Mouse (Mus musculus) neural tube, embryonic 12.5 days (tissue): ENCODE data around the gene Ppp3ca. TPM values are rescaled to one million over a fixed set of nuclear protein-coding genes. Genes with fewer than 3 reads are reported as not detected.

Source experiments
- ATAC-seq: fragments of 200-750 bp; cut with Nextera tagmentation; 2 replicates; pipeline ENCODE4 v1.8.0; 2017; ENCODE audit warnings: low read depth, mild to moderate bottlenecking, moderate TSS enrichment, moderate library complexity; ENCODE audit not compliant: low FRiP score
- H3K27ac ChIP-seq: fragments of 300-500 bp; sonication (generic); 2 replicates; pipeline ENCODE4 v1.5.1; 2016
- H3K27me3 ChIP-seq: fragments of 300-500 bp; sonication (generic); replicated peaks from 2 replicates; pipeline ENCODE4 v1.6.1; 2016; ENCODE audit warnings: mild to moderate bottlenecking
- H3K36me3 ChIP-seq: fragments of 300-500 bp; sonication (generic); 2 replicates; pipeline ENCODE4 v1.6.1; 2016; ENCODE audit warnings: mild to moderate bottlenecking
- H3K4me1 ChIP-seq: fragments of 300-500 bp; sonication (generic); 2 replicates; pipeline ENCODE4 v1.6.1; 2016
- H3K4me2 ChIP-seq: fragments of 300-500 bp; sonication (generic); replicated peaks from 2 replicates; pipeline ENCODE4 v1.6.1; 2016; ENCODE audit warnings: mild to moderate bottlenecking
- H3K4me3 ChIP-seq: fragments of 300-500 bp; sonication (generic); 2 replicates; pipeline ENCODE4 v1.5.1; 2016
- H3K9ac ChIP-seq: fragments of 300-500 bp; sonication (generic); 2 replicates; pipeline ENCODE4 v1.6.1; 2016; ENCODE audit warnings: mild to moderate bottlenecking
- H3K9me3 ChIP-seq: fragments of 300-500 bp; sonication (generic); 2 replicates; pipeline ENCODE4 v1.6.1; 2016; ENCODE audit warnings: mild to moderate bottlenecking
- WGBS: fragments of 180-500 bp; shearing (Covaris S2); methylation state at CpG from one replicate; pipeline ENCODE4 v1.1.7; 2016; 5-methylcytosine and 5-hydroxymethylcytosine counted together
- microRNA-seq: library from miRNA; unstranded; fragments of <30 nt; microRNA quantifications from one replicate; pipeline ENCODE4, GENCODE M21; 2017
- polyA plus RNA-seq: library from polyadenylated mRNA; unstranded; fragments of >200 nt; fragmentation: Nextera tagmentation; extraction: Ambion mirVana; gene quantifications from 2 replicates; pipeline ENCODE4 v1.2.1, GENCODE M21; 2016

Gene Ppp3ca
- polyA plus RNA-seq, 1 experiment from 2014 or later, result 164 TPM

DNA sequence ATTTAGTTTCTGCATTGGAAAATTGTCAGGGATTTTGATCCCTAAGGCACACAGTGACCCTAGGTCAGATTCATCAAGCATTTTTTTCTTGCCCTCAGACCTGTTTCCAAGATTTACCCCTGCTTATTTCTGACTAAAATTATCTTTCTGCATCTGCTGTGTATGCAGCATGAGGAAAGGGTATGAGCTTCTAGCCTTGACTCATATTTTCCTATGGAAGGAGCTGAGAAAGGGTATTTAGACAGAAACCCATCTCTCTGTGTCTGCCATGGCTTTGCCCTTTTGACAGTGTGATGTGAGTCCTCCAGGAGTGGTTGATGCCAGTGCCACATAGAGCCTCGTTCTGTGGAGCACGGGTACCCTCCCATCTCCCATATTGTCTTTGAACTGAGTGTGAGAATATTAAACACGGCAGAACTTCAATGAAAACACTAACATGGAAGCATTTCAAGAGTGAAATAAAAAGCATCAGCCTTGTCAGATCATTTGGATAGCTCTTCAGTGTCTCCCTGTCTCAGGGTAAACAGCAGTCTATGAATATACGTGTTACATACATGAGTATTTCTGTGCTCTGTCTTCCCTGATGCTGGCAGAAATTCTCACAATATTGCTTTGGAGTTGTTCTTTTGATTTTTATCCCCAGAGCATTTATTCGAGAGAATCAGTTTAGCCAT is 311.1 kb downstream of the Ppp3ca start:
- H3K9me3 ChIP-seq, result no peaks in the 10 kb centered on the region
- H3K9ac ChIP-seq, result no peak overlapping the region
- H3K27ac ChIP-seq, result no peak overlapping the region
- ATAC-seq, result no peak
- H3K27me3 ChIP-seq, result no peaks in the 10 kb centered on the region
- H3K4me3 ChIP-seq, result no peak overlapping the region
- no peaks in the 10 kb centered on the region for H3K4me1 ChIP-seq
- H3K4me2 ChIP-seq, result no peak overlapping the region
- H3K36me3 ChIP-seq, result no peaks in the 10 kb centered on the region
- WGBS, result 88% methylated on average over 5 of the region's 5 CpGs

DNA sequence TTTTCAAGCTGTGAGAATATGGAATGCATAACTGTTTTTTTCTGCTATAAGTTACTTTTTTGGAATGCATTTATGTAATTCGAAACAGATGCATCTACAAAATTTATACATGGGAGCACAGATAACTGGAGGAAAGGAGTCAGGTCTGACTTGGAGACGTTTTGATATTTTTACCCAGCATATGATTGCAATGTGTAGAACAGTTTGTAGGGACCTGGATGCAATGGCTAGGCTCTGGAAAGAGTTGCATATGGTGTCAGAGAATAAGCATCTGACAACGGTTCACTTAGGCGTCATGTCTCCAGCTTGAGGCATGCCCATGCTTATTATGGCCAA is 311.6 kb downstream of the Ppp3ca start:
- Histone ChIP-seq H3K9me3 (no peaks in the 10 kb centered on the region), H3K4me2 (no peak overlapping the region), H3K4me3 (no peak overlapping the region), H3K4me1 (no peaks in the 10 kb centered on the region), H3K9ac (no peak overlapping the region), H3K27ac (no peak overlapping the region), H3K36me3 (no peaks in the 10 kb centered on the region), H3K27me3 (no peaks in the 10 kb centered on the region)
- WGBS, result 88% methylated on average over 4 of the region's 4 CpGs
- ATAC-seq, result no peak

DNA sequence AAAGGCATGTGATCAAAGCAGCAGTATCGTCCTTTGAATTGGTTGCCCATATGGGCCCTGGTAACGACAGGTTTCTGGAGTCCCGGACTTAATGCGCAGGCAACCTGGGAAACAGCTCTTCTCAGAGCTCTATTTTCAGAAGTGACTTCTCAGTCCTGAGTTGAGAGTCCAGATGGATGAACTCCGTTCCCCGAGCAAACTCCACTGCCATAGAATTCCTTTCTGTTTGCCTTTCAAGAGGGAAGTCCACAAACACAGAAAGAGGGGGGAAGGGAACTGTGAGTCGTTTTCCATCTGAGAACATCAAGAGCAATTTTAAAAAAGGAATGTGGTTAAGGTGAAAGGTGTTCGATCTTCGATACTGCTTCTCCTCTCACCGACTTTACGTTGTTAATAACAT is 312.1 kb downstream of the Ppp3ca start:
- H3K27me3 ChIP-seq, result no peaks in the 10 kb centered on the region
- no peak for ATAC-seq
- no peak overlapping the region for H3K4me2 ChIP-seq
- 91% methylated on average over 11 of the region's 11 CpGs for WGBS
- no peaks in the 10 kb centered on the region for H3K36me3 ChIP-seq
- no peak overlapping the region for H3K27ac ChIP-seq
- no peaks in the 10 kb centered on the region for H3K9me3 ChIP-seq
- H3K4me3 ChIP-seq, result no peak overlapping the region
- H3K4me1 ChIP-seq, result no peaks in the 10 kb centered on the region
- no peak overlapping the region for H3K9ac ChIP-seq

DNA sequence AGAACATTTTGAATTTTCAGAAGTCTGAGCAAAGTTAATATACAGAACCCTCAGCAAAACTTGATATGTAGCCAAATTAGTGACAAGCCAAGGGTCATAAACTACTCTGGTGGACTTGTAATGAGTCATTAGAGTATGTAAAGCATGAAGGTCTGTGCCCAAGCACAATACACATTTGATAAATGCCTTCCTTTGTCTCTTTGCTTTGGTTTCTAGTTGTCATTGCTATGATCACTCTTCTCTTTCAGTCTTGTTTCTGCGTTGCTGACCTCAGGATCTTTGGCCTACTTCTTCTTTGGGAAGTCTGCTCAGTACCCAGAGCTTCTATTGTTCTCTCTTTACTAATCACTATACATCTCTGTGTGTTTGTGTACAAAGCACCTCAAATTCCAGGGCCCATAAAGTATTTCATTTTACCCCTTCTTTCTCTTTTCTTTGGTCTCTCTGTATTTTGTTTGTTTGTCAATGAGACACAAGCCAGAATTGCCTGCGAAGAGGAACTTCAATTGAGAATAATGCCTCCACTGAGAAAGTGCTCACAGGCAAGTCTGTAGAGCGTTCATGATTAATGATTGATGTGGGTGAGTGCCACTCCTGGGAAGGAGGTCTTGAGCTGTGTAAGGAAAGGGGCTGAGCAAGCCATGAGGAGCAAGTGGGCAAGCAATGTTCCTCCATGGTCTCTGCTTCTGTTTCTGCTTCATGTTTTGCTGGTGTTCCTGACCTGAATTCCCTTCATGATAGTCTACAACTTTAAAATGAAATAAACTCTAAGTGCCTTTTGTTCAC is 316.4 kb downstream of the Ppp3ca start:
- H3K4me3 ChIP-seq, result no peak overlapping the region
- H3K4me2 ChIP-seq, result no peak overlapping the region
- 19% methylated on average over 3 of the region's 3 CpGs for WGBS
- no peak for ATAC-seq
- H3K27ac ChIP-seq, result no peak overlapping the region
- H3K4me1 ChIP-seq, result no peaks in the 10 kb centered on the region
- no peaks in the 10 kb centered on the region for H3K27me3 ChIP-seq
- no peak overlapping the region for H3K9ac ChIP-seq
- no peaks in the 10 kb centered on the region for H3K36me3 ChIP-seq
- no peaks in the 10 kb centered on the region for H3K9me3 ChIP-seq

Small RNA genes lying within 50 kb of the gene (microRNA-seq; reads per million reads assigned to microRNA genes)
- not detected for gene Gm44327
